Mouse (Mus musculus) ES-E14 (cell line): ENCODE results near the gene Sppl2b.

Source experiments
- CHD2 ChIP-seq: IDR thresholded peaks from 2 replicates; pipeline ENCODE4 v1.6.1; 2014; ENCODE audit warnings: mild to moderate bottlenecking, low read depth, low read length, inconsistent platforms
- HCFC1 ChIP-seq: IDR thresholded peaks from 2 replicates; pipeline ENCODE4 v1.6.1; 2012; ENCODE audit warnings: low read length, inconsistent platforms, borderline replicate concordance; ENCODE audit not compliant: insufficient read depth
- MAFK ChIP-seq: IDR thresholded peaks from 2 replicates; pipeline ENCODE4 v1.6.1; 2014; ENCODE audit warnings: mild to moderate bottlenecking, low read depth, low read length, inconsistent platforms; ENCODE audit not compliant: insufficient read depth
- ZC3H11A ChIP-seq: IDR thresholded peaks from 2 replicates; pipeline ENCODE4 v1.6.1; 2012; ENCODE audit warnings: low read depth, mild to moderate bottlenecking, inconsistent platforms, low read length, borderline replicate concordance
- ZNF384 ChIP-seq: IDR thresholded peaks from 2 replicates; pipeline ENCODE4 v1.6.1; 2012; ENCODE audit warnings: low read depth, low read length, inconsistent platforms

DNA sequence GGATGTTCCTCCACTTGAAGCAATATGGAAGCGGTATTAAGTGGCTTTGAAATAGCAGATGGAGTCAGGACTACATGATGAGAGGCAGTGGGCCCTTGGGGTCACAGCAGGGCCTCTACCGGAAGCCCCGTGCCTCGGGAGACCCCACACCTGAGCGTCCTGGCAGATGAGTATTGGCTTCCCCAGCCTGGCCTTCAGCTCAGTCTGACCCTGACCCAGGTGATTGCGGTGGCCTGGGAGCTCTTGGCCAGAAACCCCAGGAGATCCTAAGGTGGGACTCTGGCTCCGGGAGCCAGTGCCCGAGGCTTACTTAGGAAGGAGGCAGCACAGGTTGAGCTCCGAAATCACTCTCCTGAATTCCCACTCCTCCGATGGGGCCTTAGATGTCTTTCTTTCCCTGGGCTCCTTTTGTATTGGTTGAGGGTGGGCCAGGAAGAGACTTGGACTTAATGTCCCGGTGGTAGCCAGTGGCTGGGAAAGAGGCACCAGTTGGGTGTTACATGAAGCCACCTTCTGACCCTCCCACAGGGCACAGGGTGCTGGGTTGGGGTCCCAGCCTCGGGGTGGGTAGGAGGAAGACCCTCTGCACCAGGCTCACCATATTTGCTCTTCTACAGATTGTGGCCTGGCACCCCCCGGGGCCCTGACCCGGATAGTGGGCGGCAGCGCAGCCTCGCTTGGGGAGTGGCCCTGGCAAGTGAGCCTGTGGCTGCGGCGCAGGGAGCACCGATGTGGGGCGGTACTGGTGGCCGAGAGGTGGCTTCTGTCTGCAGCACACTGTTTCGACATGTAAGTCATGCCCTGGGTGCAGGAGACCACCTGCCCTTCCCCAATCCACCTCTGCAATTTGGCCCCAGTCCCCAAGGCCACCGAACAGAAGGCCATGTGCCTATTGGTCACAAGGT lies 41.8 kb downstream of the Sppl2b start:
- TF ChIP-seq ZNF384 (no peak), ZC3H11A (no peak), MAFK (no peak), CHD2 (no peak), HCFC1 (no peak)
